Mouse (Mus musculus) heart, embryonic 11.5 days (tissue): ENCODE measurements around the gene Abca3. TPM values are rescaled to one million over a fixed set of nuclear protein-coding genes. Genes with fewer than 3 reads are reported as not detected.

Experiments
- ATAC-seq: fragments of 200-750 bp; cut with Nextera tagmentation; replicated peaks from 2 replicates; pipeline ENCODE4 v1.8.0; 2017; ENCODE audit warnings: moderate library complexity; ENCODE audit not compliant: insufficient number of reproducible peaks, low FRiP score, low TSS enrichment
- H3K27ac ChIP-seq: fragments of 300-500 bp; sonication (generic); 2 replicates; pipeline ENCODE4 v1.5.1; 2014; ENCODE audit warnings: mild to moderate bottlenecking, low read depth, low read length
- H3K27me3 ChIP-seq: fragments of 300-500 bp; sonication (generic); 2 replicates; pipeline ENCODE4 v1.6.1; 2014; ENCODE audit warnings: mild to moderate bottlenecking, low read length, mixed read lengths; ENCODE audit not compliant: control insufficient read depth, insufficient read depth
- H3K36me3 ChIP-seq: fragments of 300-500 bp; sonication (generic); 2 replicates; pipeline ENCODE4 v1.6.1; 2014; ENCODE audit warnings: mild to moderate bottlenecking, low read length, moderate library complexity, mixed read lengths; ENCODE audit not compliant: control insufficient read depth, insufficient read depth
- H3K4me1 ChIP-seq: fragments of 300-500 bp; sonication (generic); 2 replicates; pipeline ENCODE4 v1.6.1; 2014; ENCODE audit warnings: low read length; ENCODE audit not compliant: control insufficient read depth, insufficient read depth
- H3K4me2 ChIP-seq: fragments of 300-500 bp; sonication (generic); 2 replicates; pipeline ENCODE4 v1.6.1; 2014; ENCODE audit warnings: mild to moderate bottlenecking, moderate library complexity
- H3K4me3 ChIP-seq: fragments of 300-500 bp; sonication (generic); 2 replicates; pipeline ENCODE4 v1.5.1; 2014; ENCODE audit warnings: low read depth, low read length
- H3K9ac ChIP-seq: fragments of 300-500 bp; sonication (generic); 2 replicates; pipeline ENCODE4 v1.6.1; 2014; ENCODE audit warnings: mild to moderate bottlenecking, low read depth, low read length, moderate library complexity
- H3K9me3 ChIP-seq: fragments of 300-500 bp; sonication (generic); replicated peaks from 2 replicates; pipeline ENCODE4 v1.6.1; 2016; ENCODE audit warnings: low read length; ENCODE audit not compliant: control insufficient read depth
- WGBS: fragments of 180-500 bp; shearing (Covaris S2); extraction: QIAGEN DNeasy Blood & Tissue Kit; methylation state at CpG from one replicate; pipeline ENCODE4 v1.1.7; 2014; ENCODE audit not compliant: insufficient replicate concordance; 5-methylcytosine and 5-hydroxymethylcytosine counted together
- polyA plus RNA-seq: library from polyadenylated mRNA; unstranded; fragments of >200 nt; fragmentation: Nextera tagmentation; extraction: Ambion mirVana; gene quantifications from 2 replicates; pipeline ENCODE4 v1.2.1, GENCODE M21; 2014

Abca3 gene
- polyA plus RNA-seq, 1 experiment from 2014 or later: 6.3 TPM

- WGBS: 5% methylated on average over 42 of the region's 42 CpGs
- H3K27me3 ChIP-seq: peaks cover 13% of the 10 kb centered on the region
- no peaks in the 10 kb centered on the region for H3K9me3 ChIP-seq
- no peak for ATAC-seq
- H3K27ac ChIP-seq: no peak within 1 kb of the TSS
- H3K4me3 ChIP-seq: peak within 1 kb of the TSS; percentile 73
- peak within 1 kb of the TSS; percentile 97 for H3K4me2 ChIP-seq
- H3K36me3 ChIP-seq: no peaks in the 10 kb centered on the region
- H3K9ac ChIP-seq: peak within 1 kb of the TSS; percentile 86
- 0 out of 2 replicates have a peak, but pooled peaks cover 2% of the 10 kb centered on the region for H3K4me1 ChIP-seq
These were observed 607 bp upstream of the Abca3 start, which contains the start of gene Abca17 for GRCm38 (mm10) chr17:24350926-24351759. Abca17 (minus strand) TSS chr17:24351068.

- H3K27ac ChIP-seq: no peak overlapping the region
- 6% methylated on average over 36 of the region's 36 CpGs for WGBS
- peak; percentile 36; the same call in 1 of the 2 replicates for ATAC-seq
These were observed 832 bp downstream of the Abca3 start for GRCm38 (mm10) chr17:24352370-24353194.

GRCm38 (mm10) chr17:24353960-24354359, 2.2 kb downstream of the Abca3 start:
- no peak for ATAC-seq
- H3K4me2 ChIP-seq: no peak overlapping the region
- 68% methylated on average over 3 of the region's 3 CpGs for WGBS

More at GRCm38 (mm10) chr17:24352370-24353194, 832 bp downstream of the Abca3 start:
- H3K9me3 ChIP-seq: no peaks in the 10 kb centered on the region
- peak overlapping the region; percentile 73 for H3K4me3 ChIP-seq
- peak overlapping the region; percentile 86 for H3K9ac ChIP-seq
- peak overlapping the region; percentile 97 for H3K4me2 ChIP-seq
- H3K4me1 ChIP-seq: 0 out of 2 replicates have a peak, but pooled peaks cover 2% of the 10 kb centered on the region
- H3K36me3 ChIP-seq: no peaks in the 10 kb centered on the region
- peaks cover 13% of the 10 kb centered on the region for H3K27me3 ChIP-seq

GRCm38 (mm10) chr17:24355284-24355683, 3.5 kb downstream of the Abca3 start:
- peaks cover 9% of the 10 kb centered on the region for H3K27me3 ChIP-seq
- H3K9ac ChIP-seq: no peak overlapping the region
- H3K4me3 ChIP-seq: no peak overlapping the region
- H3K4me1 ChIP-seq: 0 out of 2 replicates have a peak, but pooled peaks cover 2% of the 10 kb centered on the region
- H3K27ac ChIP-seq: no peak overlapping the region
- H3K9me3 ChIP-seq: no peaks in the 10 kb centered on the region
- 84% methylated on average over 8 of the region's 8 CpGs for WGBS
- H3K36me3 ChIP-seq: no peaks in the 10 kb centered on the region
- no peak for ATAC-seq
- H3K4me2 ChIP-seq: no peak overlapping the region

More at GRCm38 (mm10) chr17:24353960-24354359, 2.2 kb downstream of the Abca3 start:
- no peaks in the 10 kb centered on the region for H3K9me3 ChIP-seq
- H3K9ac ChIP-seq: no peak overlapping the region
- no peak overlapping the region for H3K27ac ChIP-seq
- no peak overlapping the region for H3K4me3 ChIP-seq
- peaks cover 13% of the 10 kb centered on the region for H3K27me3 ChIP-seq
- 0 out of 2 replicates have a peak, but pooled peaks cover 2% of the 10 kb centered on the region for H3K4me1 ChIP-seq
- H3K36me3 ChIP-seq: no peaks in the 10 kb centered on the region

GRCm38 (mm10) chr17:24359006-24359405, 7.3 kb downstream of the Abca3 start:
- no peak for ATAC-seq
- H3K4me3 ChIP-seq: no peak overlapping the region
- no peak overlapping the region for H3K9ac ChIP-seq
- H3K36me3 ChIP-seq: no peaks in the 10 kb centered on the region
- H3K4me1 ChIP-seq: no peaks in the 10 kb centered on the region
- H3K4me2 ChIP-seq: no peak overlapping the region
- 68% methylated on average over 8 of the region's 8 CpGs for WGBS
- no peaks in the 10 kb centered on the region for H3K9me3 ChIP-seq
- no peak overlapping the region for H3K27ac ChIP-seq
- H3K27me3 ChIP-seq: no peaks in the 10 kb centered on the region; the same call in 1 of the 2 replicates

DNA sequence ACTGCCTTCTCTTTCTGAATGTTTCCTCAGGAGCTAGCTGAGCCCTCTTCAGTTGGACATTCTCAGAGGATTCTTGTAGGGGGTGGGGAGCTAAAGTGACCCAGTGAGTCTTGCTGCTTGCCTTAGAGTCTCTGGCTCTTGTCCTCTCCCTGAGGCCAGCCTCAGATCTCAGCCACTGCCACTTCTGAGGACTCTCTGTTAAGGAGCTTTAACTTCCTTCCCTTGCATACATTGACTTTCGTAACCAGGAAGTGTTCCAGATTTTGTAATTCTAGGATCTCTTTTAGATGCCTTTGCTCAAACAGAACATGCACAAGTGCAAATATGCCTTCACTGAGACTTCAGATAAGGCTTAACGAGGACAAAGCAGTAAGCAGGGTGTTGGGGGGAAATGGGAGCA, 8.2 kb downstream of the Abca3 start:
- no peak for ATAC-seq

DNA sequence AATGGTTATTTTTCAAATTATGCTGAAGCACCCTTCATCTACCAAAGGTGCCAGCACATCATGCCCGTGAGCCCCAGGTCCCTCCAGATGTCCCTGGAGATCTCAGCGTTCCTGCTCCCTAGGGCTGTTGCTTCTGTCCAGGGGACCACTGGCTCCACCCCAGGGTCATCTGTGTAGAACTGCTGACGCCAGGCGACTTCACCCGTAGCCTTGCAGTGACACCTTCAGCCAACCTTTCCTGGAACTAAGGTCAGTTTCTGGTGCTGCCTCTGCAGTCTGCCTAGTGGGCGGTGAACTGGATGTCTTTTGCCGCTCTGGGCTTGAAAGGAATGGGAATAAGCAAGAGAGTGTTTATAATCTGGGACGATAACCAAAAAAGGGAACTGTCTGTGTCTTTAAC, 9.1 kb downstream of the Abca3 start:
- no peak overlapping the region for H3K4me3 ChIP-seq
- WGBS: 78% methylated on average over 8 of the region's 8 CpGs
- no peak overlapping the region for H3K9ac ChIP-seq
- no peak for ATAC-seq
- no peak overlapping the region for H3K27ac ChIP-seq
- no peak overlapping the region for H3K4me2 ChIP-seq
- no peaks in the 10 kb centered on the region for H3K9me3 ChIP-seq
- no peaks in the 10 kb centered on the region for H3K4me1 ChIP-seq
- H3K36me3 ChIP-seq: no peaks in the 10 kb centered on the region
- no peaks in the 10 kb centered on the region for H3K27me3 ChIP-seq

More for the DNA sequence above, 8.2 kb downstream of the Abca3 start:
- Histone ChIP-seq H3K9me3 (no peaks in the 10 kb centered on the region), H3K27ac (no peak overlapping the region), H3K36me3 (no peaks in the 10 kb centered on the region), H3K27me3 (no peaks in the 10 kb centered on the region), H3K4me2 (no peak overlapping the region), H3K9ac (no peak overlapping the region), H3K4me3 (no peak overlapping the region), H3K4me1 (no peaks in the 10 kb centered on the region)
- WGBS: 45% methylated on average over 2 of the region's 2 CpGs

DNA sequence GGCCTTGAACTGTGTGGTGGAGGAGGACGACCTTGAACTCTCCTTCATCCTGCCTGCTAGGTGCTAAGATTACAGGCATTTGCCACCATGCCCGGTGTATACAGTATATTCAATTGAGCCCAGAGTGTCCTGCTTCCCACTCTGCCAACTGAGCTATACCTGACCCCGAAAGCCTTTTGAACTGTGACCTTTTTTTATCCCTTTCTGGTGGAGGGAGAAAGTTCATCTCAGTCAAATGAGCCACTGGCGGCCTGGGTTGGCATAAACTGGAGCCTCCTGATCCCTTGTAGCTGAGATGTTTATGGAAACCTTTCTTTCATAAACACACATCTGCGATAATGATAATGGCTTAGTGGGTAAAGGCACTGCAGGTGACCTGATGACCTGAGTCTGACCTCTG, 9.5 kb downstream of the Abca3 start:
- Histone ChIP-seq H3K4me1 (no peaks in the 10 kb centered on the region), H3K4me2 (no peak overlapping the region), H3K9me3 (no peaks in the 10 kb centered on the region), H3K36me3 (no peaks in the 10 kb centered on the region), H3K9ac (no peak overlapping the region), H3K27me3 (no peaks in the 10 kb centered on the region), H3K27ac (no peak overlapping the region), H3K4me3 (no peak overlapping the region)
- no peak for ATAC-seq
- WGBS: 69% methylated on average over 5 of the region's 5 CpGs
